Mouse (Mus musculus) MEL (cell line): ENCODE measurements around the gene Tmem108. TPM values are rescaled to one million over a fixed set of nuclear protein-coding genes. Genes with fewer than 3 reads are reported as not detected.

ENCODE experiments used
- DNase-seq: peaks from one replicate; pipeline ENCODE4 v3.0.0; 2011; ENCODE audit warnings: low read depth, low spot score
- H3K27ac ChIP-seq: 2 replicates; pipeline ENCODE4 v1.5.1; 2012; ENCODE audit warnings: low read depth, mild to moderate bottlenecking, control low read depth, low read length, moderate library complexity; ENCODE audit not compliant: control insufficient read depth
- H3K27me3 ChIP-seq, 2 experiments: fragments of 150-350 bp in 1 of 2; sonication (generic) in 1 of 2; 2 replicates each; pipeline ENCODE4 v1.6.1; 2012; ENCODE audit warnings: low read length in 2 of 2, mild to moderate bottlenecking in 2 of 2, improper control_type of control experiment in 1 of 2, moderate library complexity in 1 of 2; ENCODE audit not compliant: insufficient read depth in 2 of 2, control insufficient read depth in 1 of 2
- H3K36me3 ChIP-seq, 2 experiments: 2 replicates each; pipeline ENCODE4 v1.6.1; 2012 to 2014; ENCODE audit warnings: low read length in 2 of 2, improper control_type of control experiment in 1 of 2, inconsistent platforms in 1 of 2, mild to moderate bottlenecking in 1 of 2; ENCODE audit not compliant: insufficient read depth in 2 of 2, control insufficient read depth in 1 of 2
- H3K4me1 ChIP-seq, 2 experiments: fragments of 150-350 bp in 1 of 2; sonication (generic) in 1 of 2; 2 replicates each; pipeline ENCODE4 v1.6.1; 2012; ENCODE audit warnings: low read length in 2 of 2, improper control_type of control experiment in 1 of 2, mild to moderate bottlenecking in 1 of 2; ENCODE audit not compliant: insufficient read depth in 2 of 2, control insufficient read depth in 1 of 2
- H3K4me3 ChIP-seq, 2 experiments: fragments of 150-350 bp in 1 of 2; sonication (generic) in 1 of 2; 2 replicates each; pipeline ENCODE4 v1.5.1; 2012; ENCODE audit warnings: low read depth in 2 of 2, low read length in 2 of 2, mild to moderate bottlenecking in 2 of 2, moderate library complexity in 2 of 2, control low read depth in 1 of 2, improper control_type of control experiment in 1 of 2; ENCODE audit not compliant: control insufficient read depth in 1 of 2, insufficient read depth in 1 of 2
- H3K79me2 ChIP-seq: 2 replicates; pipeline ENCODE4 v1.6.1; 2012; ENCODE audit warnings: mild to moderate bottlenecking, low read length, moderate library complexity; ENCODE audit not compliant: control insufficient read depth, poor library complexity, insufficient read depth
- H3K9ac ChIP-seq: 2 replicates; pipeline ENCODE4 v1.6.1; 2012; ENCODE audit warnings: low read depth, mild to moderate bottlenecking, control low read depth, low read length, moderate library complexity; ENCODE audit not compliant: control insufficient read depth, poor library complexity, severe bottlenecking
- H3K9me3 ChIP-seq: fragments of 150-350 bp; sonication (generic); replicated peaks from 2 replicates; pipeline ENCODE4 v1.6.1; 2012; ENCODE audit warnings: mild to moderate bottlenecking, low read length, improper control_type of control experiment, moderate library complexity; ENCODE audit not compliant: insufficient read depth
- BHLHE40 ChIP-seq: IDR thresholded peaks from 2 replicates; pipeline ENCODE4 v1.6.1; 2012; ENCODE audit warnings: low read depth, mild to moderate bottlenecking, inconsistent platforms, low read length, improper control_type of control experiment, borderline replicate concordance
- CHD2 ChIP-seq: IDR thresholded peaks from 2 replicates; pipeline ENCODE4 v1.6.1; 2011; ENCODE audit warnings: low read length, improper control_type of control experiment
- E2F4 ChIP-seq: IDR thresholded peaks from 2 replicates; pipeline ENCODE4 v1.6.1; 2011; ENCODE audit warnings: low read depth, low read length, improper control_type of control experiment, borderline replicate concordance
- GATA1 ChIP-seq: IDR thresholded peaks from 2 replicates; pipeline ENCODE4 v1.6.1; 2011; ENCODE audit warnings: low read depth, low read length, improper control_type of control experiment
- MAX ChIP-seq: IDR thresholded peaks from 2 replicates; pipeline ENCODE4 v1.6.1; 2011; ENCODE audit warnings: low read length, improper control_type of control experiment
- MXI1 ChIP-seq: IDR thresholded peaks from 2 replicates; pipeline ENCODE4 v1.6.1; 2011; ENCODE audit warnings: mild to moderate bottlenecking, low read depth, low read length, improper control_type of control experiment
- MYB ChIP-seq: IDR thresholded peaks from 2 replicates; pipeline ENCODE4 v1.6.1; 2011; ENCODE audit warnings: mild to moderate bottlenecking, low read depth, low read length, improper control_type of control experiment
- POLR2A ChIP-seq, 2 experiments: IDR thresholded peaks; 2 replicates each; pipeline ENCODE4 v1.6.1; 2011 to 2012; ENCODE audit warnings: low read length in 2 of 2, mild to moderate bottlenecking in 2 of 2, control low read depth in 1 of 2, improper control_type of control experiment in 1 of 2, low read depth in 1 of 2, moderate library complexity in 1 of 2; ENCODE audit not compliant: control insufficient read depth in 1 of 2, insufficient read depth in 1 of 2, poor library complexity in 1 of 2
- POLR2AphosphoS2 ChIP-seq: IDR thresholded peaks from 2 replicates; pipeline ENCODE4 v1.6.1; 2011; ENCODE audit warnings: low read length, improper control_type of control experiment
- POLR2AphosphoS5 ChIP-seq: IDR thresholded peaks from 2 replicates; pipeline ENCODE4 v1.6.1; 2012; ENCODE audit warnings: low read depth, borderline replicate concordance, mild to moderate bottlenecking, inconsistent platforms, low read length, moderate library complexity, mixed read lengths
- RCOR1 ChIP-seq: IDR thresholded peaks from 2 replicates; pipeline ENCODE4 v1.6.1; 2012; ENCODE audit warnings: low read depth, mild to moderate bottlenecking, inconsistent platforms, low read length, improper control_type of control experiment
- SMC3 ChIP-seq: IDR thresholded peaks from 2 replicates; pipeline ENCODE4 v1.6.1; 2011; ENCODE audit warnings: low read depth, low read length, improper control_type of control experiment
- TAL1 ChIP-seq: IDR thresholded peaks from 2 replicates; pipeline ENCODE4 v1.6.1; 2012; ENCODE audit warnings: mild to moderate bottlenecking, inconsistent platforms, low read length, moderate library complexity, mixed read lengths
- TBP ChIP-seq: IDR thresholded peaks from 2 replicates; pipeline ENCODE4 v1.8.0; 2011; ENCODE audit warnings: low read depth, low read length, improper control_type of control experiment
- ZNF384 ChIP-seq: IDR thresholded peaks from 2 replicates; pipeline ENCODE4 v1.6.1; 2012; ENCODE audit warnings: low read depth, mild to moderate bottlenecking, inconsistent platforms, low read length, improper control_type of control experiment
- polyA plus RNA-seq, 2 experiments: library from polyadenylated mRNA; stranded (reverse) in 1 of 2; unstranded in 1 of 2; fragments of >175 nt in 1 of 2; fragments of >200 nt in 1 of 2; gene quantifications; 2 replicates each; pipeline versions ENCODE4 v1.2.1 to v1.2.4; 2012; ENCODE audit warnings: low replicate concordance in 2 of 2, low read depth in 1 of 2; ENCODE audit not compliant: insufficient read length in 2 of 2, insufficient read depth in 1 of 2, missing spikeins in 1 of 2
- total RNA-seq: library from RNA; depleted of rRNA; stranded (reverse); fragments of 300-350 nt; gene quantifications from 2 replicates; pipeline ENCODE4 v1.2.3, GENCODE M21; 2012

Gene Tmem108
- total and polyA plus RNA-seq, 3 experiments: not detected

DNA sequence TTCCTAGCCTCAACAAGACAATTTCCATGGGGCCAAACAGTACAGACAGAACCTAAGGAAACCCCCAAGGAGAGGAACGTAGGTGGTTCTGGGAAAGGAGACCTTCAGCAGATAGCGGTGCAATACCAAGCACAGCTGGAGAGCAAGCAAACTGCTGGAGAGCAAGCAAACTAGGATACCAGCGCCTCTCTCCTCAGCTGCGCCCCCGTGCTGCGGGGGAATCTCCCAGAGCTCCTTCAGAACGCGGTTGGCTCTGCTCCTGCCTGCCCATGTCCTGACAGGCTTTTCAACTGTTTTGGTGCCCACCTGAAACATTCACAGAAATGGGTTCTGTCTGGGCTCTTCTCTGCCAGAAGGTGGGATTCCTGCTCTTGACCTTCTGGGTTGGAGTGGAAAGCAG is 221.1 kb downstream of the Tmem108 start:
- Histone ChIP-seq H3K36me3 (no peaks in the 10 kb centered on the region), H3K27ac (no peak overlapping the region), H3K9ac (no peak overlapping the region), H3K4me3 (no peak overlapping the region), H3K79me2 (no peaks in the 10 kb centered on the region)
- TF ChIP-seq MAX: no peak
- no peak for TF ChIP-seq SMC3
- TF ChIP-seq E2F4: no peak
- TF ChIP-seq ZNF384: no peak
- TF ChIP-seq BHLHE40: no peak
- no peak for TF ChIP-seq POLR2A (IDR thresholded peaks at IDR 0.05; ENCODE audit: control insufficient read depth in 1 of 2, insufficient read depth in 1 of 2, low read depth in 1 of 2, low read length in 2 of 2, poor library complexity in 1 of 2)
- no peak for TF ChIP-seq POLR2AphosphoS2
- TF ChIP-seq, all 39 proteins: peak for 0
- Histone ChIP-seq H3K27me3 (no peaks in the 10 kb centered on the region), H3K4me1 (no peaks in the 10 kb centered on the region), H3K9me3 (no peaks in the 10 kb centered on the region)
- no peak for DNase-seq

- no peak for TF ChIP-seq RCOR1
- TF ChIP-seq CHD2: no peak
- TF ChIP-seq POLR2A (IDR thresholded peaks at IDR 0.05; ENCODE audit: control insufficient read depth in 1 of 2, insufficient read depth in 1 of 2, low read depth in 1 of 2, low read length in 2 of 2, poor library complexity in 1 of 2): no peak
- no peak overlapping the region for H3K9ac ChIP-seq
- H3K9me3 ChIP-seq: no peaks in the 10 kb centered on the region
- H3K79me2 ChIP-seq: no peaks in the 10 kb centered on the region
- no peak overlapping the region for H3K4me3 ChIP-seq
- H3K36me3 ChIP-seq: no peaks in the 10 kb centered on the region
- no peak for DNase-seq
- H3K27me3 ChIP-seq: no peaks in the 10 kb centered on the region
- H3K27ac ChIP-seq: no peak overlapping the region
- H3K4me1 ChIP-seq: no peaks in the 10 kb centered on the region
These were observed 223.4 kb downstream of the Tmem108 start for GRCm38 (mm10) chr9:103538047-103538816.

GRCm38 (mm10) chr9:103536059-103536634 is 225.5 kb downstream of the Tmem108 start:
- Histone ChIP-seq H3K79me2 (no peaks in the 10 kb centered on the region), H3K4me1 (no peaks in the 10 kb centered on the region), H3K4me3 (no peak overlapping the region), H3K27ac (no peak overlapping the region), H3K9ac (no peak overlapping the region), H3K27me3 (no peaks in the 10 kb centered on the region), H3K36me3 (no peaks in the 10 kb centered on the region), H3K9me3 (no peaks in the 10 kb centered on the region)
- TF ChIP-seq MXI1 (no peak), POLR2AphosphoS5 (no peak), TBP (no peak), CHD2 (no peak), POLR2AphosphoS2 (no peak), TAL1 (no peak), MYB (no peak), GATA1 (no peak), ZNF384 (no peak)
- DNase-seq: no peak
